Mouse (Mus musculus) stomach, embryonic 16.5 days (tissue): ENCODE data around the gene Amh. TPM values are rescaled to one million over a fixed set of nuclear protein-coding genes. Genes with fewer than 3 reads are reported as not detected.

Experiments
- ATAC-seq: fragments of 200-750 bp; cut with Nextera tagmentation; 2 replicates; pipeline ENCODE4 v1.8.0; 2017; ENCODE audit warnings: moderate number of reproducible peaks, moderate TSS enrichment; ENCODE audit not compliant: insufficient read depth, low FRiP score
- H3K27ac ChIP-seq: fragments of 300-500 bp; sonication (generic); 2 replicates; pipeline ENCODE4 v1.5.1; 2014; ENCODE audit warnings: low read length
- H3K27me3 ChIP-seq: fragments of 300-500 bp; sonication (generic); 2 replicates; pipeline ENCODE4 v1.6.1; 2014; ENCODE audit warnings: low read length, control low read depth, mixed read lengths; ENCODE audit not compliant: control insufficient read depth, insufficient read depth
- H3K36me3 ChIP-seq: fragments of 300-500 bp; sonication (generic); 2 replicates; pipeline ENCODE4 v1.6.1; 2014; ENCODE audit warnings: low read length; ENCODE audit not compliant: control insufficient read depth, insufficient read depth
- H3K4me1 ChIP-seq: fragments of 300-500 bp; sonication (generic); 2 replicates; pipeline ENCODE4 v1.6.1; 2014; ENCODE audit warnings: low read length, control low read depth, mixed read lengths; ENCODE audit not compliant: control insufficient read depth, insufficient read depth
- H3K4me2 ChIP-seq: fragments of 300-500 bp; sonication (generic); 2 replicates; pipeline ENCODE4 v1.6.1; 2014; ENCODE audit warnings: low read depth, low read length, mixed read lengths
- H3K4me3 ChIP-seq: fragments of 300-500 bp; sonication (generic); replicated peaks from 2 replicates; pipeline ENCODE4 v1.5.1; 2014; ENCODE audit warnings: mild to moderate bottlenecking, low read length
- H3K9ac ChIP-seq: fragments of 300-500 bp; sonication (generic); 2 replicates; pipeline ENCODE4 v1.6.1; 2014; ENCODE audit warnings: low read length
- H3K9me3 ChIP-seq: fragments of 300-500 bp; sonication (generic); replicated peaks from 2 replicates; pipeline ENCODE4 v1.6.1; 2016; ENCODE audit warnings: low read length, control low read depth; ENCODE audit not compliant: control insufficient read depth
- WGBS: fragments of 180-500 bp; shearing (Covaris S2); extraction: QIAGEN DNeasy Blood & Tissue Kit; methylation state at CpG from one replicate; pipeline ENCODE4 v1.1.7; 2014; 5-methylcytosine and 5-hydroxymethylcytosine counted together
- polyA plus RNA-seq: library from polyadenylated mRNA; unstranded; fragments of >200 nt; fragmentation: Nextera tagmentation; extraction: Ambion mirVana; gene quantifications from 2 replicates; pipeline ENCODE4 v1.2.1, GENCODE M21; 2015

The Amh gene
- polyA plus RNA-seq, 1 experiment from 2014 or later: not detected

GRCm38 (mm10) chr10:80793033-80793784 lies 11.8 kb upstream of the Amh start:
- Histone ChIP-seq H3K27ac (no peak overlapping the region), H3K27me3 (no peaks in the 10 kb centered on the region), H3K4me2 (no peak overlapping the region), H3K4me3 (no peak overlapping the region), H3K9ac (no peak overlapping the region), H3K4me1 (peaks cover 14% of the 10 kb centered on the region; the same call in 1 of the 2 replicates), H3K9me3 (no peaks in the 10 kb centered on the region), H3K36me3 (peaks cover 29% of the 10 kb centered on the region)
- ATAC-seq: no peak
- 87% methylated on average over 13 of the region's 13 CpGs for WGBS

GRCm38 (mm10) chr10:80793803-80794202 lies 11.2 kb upstream of the Amh start:
- Histone ChIP-seq H3K4me2 (no peak overlapping the region), H3K4me3 (no peak overlapping the region), H3K36me3 (peaks cover 29% of the 10 kb centered on the region), H3K27me3 (no peaks in the 10 kb centered on the region), H3K27ac (no peak overlapping the region), H3K9me3 (no peaks in the 10 kb centered on the region), H3K9ac (no peak overlapping the region), H3K4me1 (peaks cover 14% of the 10 kb centered on the region; the same call in 1 of the 2 replicates)
- 75% methylated on average over 4 of the region's 4 CpGs for WGBS
- ATAC-seq: no peak

GRCm38 (mm10) chr10:80794750-80795149 lies 10.3 kb upstream of the Amh start:
- Histone ChIP-seq H3K36me3 (peaks cover 25% of the 10 kb centered on the region), H3K4me2 (no peak overlapping the region), H3K4me3 (no peak overlapping the region), H3K9me3 (no peaks in the 10 kb centered on the region), H3K9ac (no peak overlapping the region), H3K27ac (no peak overlapping the region), H3K27me3 (no peaks in the 10 kb centered on the region), H3K4me1 (peaks cover 20% of the 10 kb centered on the region)
- no peak for ATAC-seq
- 78% methylated on average over 8 of the region's 8 CpGs for WGBS

GRCm38 (mm10) chr10:80796307-80796848 lies 8.7 kb upstream of the Amh start:
- WGBS: 85% methylated on average over 9 of the region's 9 CpGs
- Histone ChIP-seq H3K36me3 (peaks cover 11% of the 10 kb centered on the region; the same call in 1 of the 2 replicates), H3K27ac (no peak overlapping the region), H3K9me3 (no peaks in the 10 kb centered on the region), H3K9ac (peak overlapping the region; percentile 99; the same call in 1 of the 2 replicates), H3K4me1 (peaks cover 26% of the 10 kb centered on the region), H3K27me3 (no peaks in the 10 kb centered on the region), H3K4me2 (peak overlapping the region; percentile 79; the same call in 1 of the 2 replicates), H3K4me3 (peak overlapping the region; percentile 94; the same call in 1 of the 2 replicates)
- no peak for ATAC-seq

DNA sequence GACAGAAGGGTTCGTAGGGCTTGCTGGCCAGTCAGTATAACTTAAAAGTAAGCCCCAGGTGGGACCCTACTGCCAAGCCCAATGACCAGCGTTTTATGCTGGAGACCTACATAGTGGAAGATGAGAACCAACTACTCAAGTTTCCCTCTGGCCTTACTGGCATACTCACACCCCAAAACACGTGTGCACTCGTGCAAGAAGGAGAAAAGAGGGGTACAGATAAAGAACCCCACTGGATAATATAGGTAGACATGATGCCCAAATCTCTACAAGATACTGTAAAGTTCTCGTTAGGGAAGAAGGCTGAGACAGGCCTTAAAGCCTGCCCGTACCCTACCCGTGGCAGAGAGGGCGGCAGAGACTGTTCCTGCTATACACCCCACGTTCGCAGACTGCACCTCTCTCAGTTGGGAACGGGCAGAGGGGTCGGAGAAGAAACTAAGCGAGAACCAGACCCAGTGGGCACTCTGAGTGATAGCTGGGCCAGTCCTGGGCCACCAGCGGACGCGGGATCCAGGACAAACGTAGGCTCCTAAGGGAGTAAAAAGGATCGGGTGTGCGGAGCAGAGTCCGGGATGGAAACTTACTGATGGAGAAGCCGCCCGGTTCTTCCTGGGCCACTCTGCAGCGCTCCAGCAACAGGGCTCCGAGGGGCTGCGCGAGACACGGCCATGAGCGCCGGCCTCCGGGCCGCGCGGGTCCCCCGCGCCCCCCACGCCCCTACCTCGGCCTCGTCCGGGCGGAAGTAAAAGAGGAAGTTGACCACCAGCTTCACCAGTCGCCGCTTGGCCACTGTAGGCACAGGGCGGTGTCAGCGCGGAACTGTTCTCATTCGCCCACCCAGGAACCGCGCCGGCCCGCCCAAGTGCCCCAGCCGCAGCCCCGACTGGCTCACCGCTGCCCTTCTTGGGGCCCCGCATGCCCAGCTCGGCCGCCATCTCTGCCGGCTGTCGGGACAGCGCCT lies 7.6 kb upstream of the Amh start:
- Histone ChIP-seq H3K4me1 (peaks cover 21% of the 10 kb centered on the region), H3K4me2 (peak overlapping the region; percentile 79), H3K9ac (peak overlapping the region; percentile 99), H3K27me3 (no peaks in the 10 kb centered on the region), H3K4me3 (peak overlapping the region; percentile 94), H3K36me3 (peaks cover 12% of the 10 kb centered on the region; the same call in 1 of the 2 replicates), H3K9me3 (no peaks in the 10 kb centered on the region), H3K27ac (peak overlapping the region; percentile 98)
- ATAC-seq: peak; percentile 42
- 3% methylated on average over 48 of the region's 59 CpGs for WGBS

GRCm38 (mm10) chr10:80798150-80799006 lies 6.7 kb upstream of the Amh start, which contains the start of the genes Sf3a2 and Plekhj1:
Gene Sf3a2, plus strand, starts transcription at chr10:80798198.
Gene Plekhj1, minus strand, starts transcription at chr10:80798626.
- Histone ChIP-seq H3K4me2 (peak within 1 kb of the TSS; percentile 90), H3K4me3 (peak within 1 kb of the TSS; percentile 94), H3K4me1 (peaks cover 21% of the 10 kb centered on the region), H3K27me3 (no peaks in the 10 kb centered on the region), H3K9ac (peak within 1 kb of the TSS; percentile 99), H3K9me3 (no peaks in the 10 kb centered on the region), H3K27ac (peak within 1 kb of the TSS; percentile 98), H3K36me3 (peaks cover 21% of the 10 kb centered on the region; the same call in 1 of the 2 replicates)
- WGBS: under 1% methylated on average over 104 of the region's 104 CpGs
- ATAC-seq: peak; percentile 94

GRCm38 (mm10) chr10:80799070-80799566 lies 5.9 kb upstream of the Amh start:
- peak overlapping the region; percentile 99 for H3K9ac ChIP-seq
- H3K4me1 ChIP-seq: peaks cover 21% of the 10 kb centered on the region
- H3K27ac ChIP-seq: peak overlapping the region; percentile 98
- H3K4me2 ChIP-seq: peak overlapping the region; percentile 90
- 1% methylated on average over 18 of the region's 18 CpGs for WGBS
- peaks cover 23% of the 10 kb centered on the region for H3K36me3 ChIP-seq
- H3K9me3 ChIP-seq: no peaks in the 10 kb centered on the region
- ATAC-seq: no peak
- H3K4me3 ChIP-seq: peak overlapping the region; percentile 94
- H3K27me3 ChIP-seq: no peaks in the 10 kb centered on the region
